Mouse (Mus musculus) kidney, embryonic 14.5 days (tissue): ENCODE measurements around the gene Arhgef11. TPM values are rescaled to one million over a fixed set of nuclear protein-coding genes. Genes with fewer than 3 reads are reported as not detected.

Experiments used
- ATAC-seq: fragments of 200-750 bp; cut with Nextera tagmentation; 2 replicates; pipeline ENCODE4 v1.8.0; 2017; ENCODE audit warnings: moderate number of reproducible peaks, mild to moderate bottlenecking, moderate TSS enrichment, moderate library complexity; ENCODE audit not compliant: low FRiP score, low TSS enrichment
- H3K27ac ChIP-seq: fragments of 300-500 bp; sonication (generic); 2 replicates; pipeline ENCODE4 v1.5.1; 2014; ENCODE audit warnings: low read depth, mild to moderate bottlenecking, low read length, moderate library complexity, mixed read lengths
- H3K27me3 ChIP-seq: fragments of 300-500 bp; sonication (generic); 2 replicates; pipeline ENCODE4 v1.6.1; 2014; ENCODE audit warnings: mild to moderate bottlenecking, low read length; ENCODE audit not compliant: control insufficient read depth, insufficient read depth
- H3K36me3 ChIP-seq: fragments of 300-500 bp; sonication (generic); 2 replicates; pipeline ENCODE4 v1.6.1; 2014; ENCODE audit warnings: low read length, mixed read lengths; ENCODE audit not compliant: control insufficient read depth, insufficient read depth
- H3K4me1 ChIP-seq: fragments of 300-500 bp; sonication (generic); 2 replicates; pipeline ENCODE4 v1.6.1; 2014; ENCODE audit warnings: low read length, mixed read lengths; ENCODE audit not compliant: control insufficient read depth, insufficient read depth
- H3K4me2 ChIP-seq: fragments of 300-500 bp; sonication (generic); replicated peaks from 2 replicates; pipeline ENCODE4 v1.6.1; 2014; ENCODE audit warnings: low read depth, mild to moderate bottlenecking, low read length
- H3K4me3 ChIP-seq: fragments of 300-500 bp; sonication (generic); 2 replicates; pipeline ENCODE4 v1.5.1; 2014; ENCODE audit warnings: mild to moderate bottlenecking, low read length
- H3K9ac ChIP-seq: fragments of 300-500 bp; sonication (generic); 2 replicates; pipeline ENCODE4 v1.6.1; 2014; ENCODE audit warnings: low read depth, mild to moderate bottlenecking, low read length, moderate library complexity
- H3K9me3 ChIP-seq: fragments of 300-500 bp; sonication (generic); 2 replicates; pipeline ENCODE4 v1.6.1; 2016; ENCODE audit warnings: low read length; ENCODE audit not compliant: control insufficient read depth
- WGBS: fragments of 180-500 bp; shearing (Covaris S2); extraction: QIAGEN DNeasy Blood & Tissue Kit; methylation state at CpG from one replicate; pipeline ENCODE4 v1.1.7; 2014; 5-methylcytosine and 5-hydroxymethylcytosine counted together
- polyA plus RNA-seq: library from polyadenylated mRNA; unstranded; fragments of >200 nt; fragmentation: Nextera tagmentation; extraction: Ambion mirVana; gene quantifications from 2 replicates; pipeline ENCODE4 v1.2.1, GENCODE M21; 2014

Arhgef11 gene
- polyA plus RNA-seq, 1 experiment from 2014 or later, result 21.9 TPM

DNA sequence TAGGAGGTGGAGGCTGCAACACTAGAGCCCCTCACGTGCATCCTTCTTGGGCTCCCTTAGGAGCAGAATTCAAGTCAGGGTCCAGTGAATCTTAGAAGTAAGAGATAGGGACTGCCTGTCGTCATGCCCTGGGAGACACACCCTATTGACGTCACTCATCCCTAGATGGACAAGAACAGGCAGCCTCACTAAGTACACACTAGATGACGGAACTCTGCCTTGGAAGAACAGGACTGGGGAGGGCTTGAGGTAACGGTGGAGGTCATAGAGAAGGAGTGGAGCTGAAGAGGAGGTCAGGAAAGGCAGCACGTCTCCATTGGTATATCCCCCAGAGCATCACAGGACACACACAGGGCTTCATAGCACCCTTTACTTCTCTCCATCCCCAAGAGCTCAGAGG is 111.3 kb downstream of the Arhgef11 start:
- no peak overlapping the region for H3K9ac ChIP-seq
- no peaks in the 10 kb centered on the region for H3K4me1 ChIP-seq
- no peak overlapping the region for H3K27ac ChIP-seq
- H3K9me3 ChIP-seq, result no peaks in the 10 kb centered on the region
- no peak overlapping the region for H3K4me2 ChIP-seq
- H3K27me3 ChIP-seq, result no peaks in the 10 kb centered on the region
- H3K4me3 ChIP-seq, result no peak overlapping the region
- 88% methylated on average over 6 of the region's 6 CpGs for WGBS
- ATAC-seq, result no peak
- peaks cover 78% of the 10 kb centered on the region for H3K36me3 ChIP-seq

DNA sequence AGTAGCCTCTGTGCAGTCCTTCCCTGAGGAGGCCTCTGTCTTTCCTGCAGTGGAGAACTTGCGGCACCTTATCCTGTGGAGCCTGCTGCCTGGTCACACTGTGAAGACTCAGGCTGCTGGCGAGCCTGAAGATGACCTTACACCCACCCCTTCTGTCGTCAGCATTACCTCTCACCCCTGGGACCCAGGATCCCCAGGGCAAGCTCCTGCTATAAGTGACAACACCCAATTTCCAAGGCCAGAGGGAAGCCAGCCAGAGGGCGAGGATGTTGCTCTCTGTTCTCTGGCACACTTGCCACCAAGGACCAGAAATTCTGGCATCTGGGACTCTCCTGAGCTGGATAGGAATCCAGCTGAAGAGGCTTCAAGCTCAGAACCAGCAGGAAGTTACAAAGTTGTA is 115.7 kb downstream of the Arhgef11 start:
- no peak overlapping the region for H3K4me2 ChIP-seq
- H3K36me3 ChIP-seq, result peaks cover 79% of the 10 kb centered on the region
- 85% methylated on average over 4 of the region's 4 CpGs for WGBS
- no peaks in the 10 kb centered on the region for H3K9me3 ChIP-seq
- no peak for ATAC-seq
- H3K9ac ChIP-seq, result no peak overlapping the region
- H3K4me3 ChIP-seq, result no peak overlapping the region
- H3K27me3 ChIP-seq, result no peaks in the 10 kb centered on the region
- peaks cover 18% of the 10 kb centered on the region for H3K4me1 ChIP-seq
- no peak overlapping the region for H3K27ac ChIP-seq

DNA sequence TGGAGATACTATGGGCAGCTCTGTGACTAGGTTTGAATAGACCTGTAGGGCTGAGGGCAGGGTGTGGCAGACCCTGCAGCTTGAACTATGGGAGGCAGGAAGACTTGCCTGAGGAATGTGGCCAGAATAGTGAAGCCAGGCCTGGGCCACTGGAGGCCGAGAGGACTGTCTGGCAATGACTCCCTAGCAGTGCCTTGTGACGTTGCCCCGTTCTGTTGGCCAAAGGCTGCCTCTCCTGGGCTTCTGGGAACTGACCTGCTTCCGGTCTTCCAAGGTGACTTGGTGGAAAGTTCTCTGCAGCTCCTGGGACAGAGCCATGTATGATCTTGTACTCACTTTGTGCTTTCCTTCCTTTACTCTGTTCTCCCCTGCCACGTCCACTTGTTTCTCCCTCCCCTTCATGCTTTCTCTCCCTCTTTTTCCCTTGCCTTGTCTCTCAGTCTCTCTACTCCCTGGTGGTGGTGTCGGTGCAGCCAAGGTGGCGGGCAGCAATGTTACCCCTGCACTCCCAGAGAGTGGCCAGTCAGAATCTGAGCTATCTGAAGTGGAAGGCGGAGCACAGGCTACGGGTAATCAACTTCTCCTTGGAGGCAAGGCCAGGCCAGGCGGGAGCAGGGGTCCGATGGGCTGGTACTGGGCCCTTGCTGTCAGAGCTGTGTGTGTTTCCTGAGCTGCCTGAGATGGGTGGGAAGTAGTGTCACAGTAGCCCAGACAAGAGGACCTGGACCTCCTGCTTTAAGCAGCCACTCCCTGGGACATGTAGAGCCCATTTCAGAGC is 116.8 kb downstream of the Arhgef11 start:
- H3K9me3 ChIP-seq, result no peaks in the 10 kb centered on the region
- peaks cover 18% of the 10 kb centered on the region for H3K4me1 ChIP-seq
- no peak overlapping the region for H3K4me2 ChIP-seq
- 63% methylated on average over 11 of the region's 11 CpGs for WGBS
- peak; percentile 29; the same call in 1 of the 2 replicates for ATAC-seq
- peaks cover 73% of the 10 kb centered on the region for H3K36me3 ChIP-seq
- H3K27me3 ChIP-seq, result no peaks in the 10 kb centered on the region
- H3K4me3 ChIP-seq, result no peak overlapping the region
- no peak overlapping the region for H3K9ac ChIP-seq
- no peak overlapping the region for H3K27ac ChIP-seq

DNA sequence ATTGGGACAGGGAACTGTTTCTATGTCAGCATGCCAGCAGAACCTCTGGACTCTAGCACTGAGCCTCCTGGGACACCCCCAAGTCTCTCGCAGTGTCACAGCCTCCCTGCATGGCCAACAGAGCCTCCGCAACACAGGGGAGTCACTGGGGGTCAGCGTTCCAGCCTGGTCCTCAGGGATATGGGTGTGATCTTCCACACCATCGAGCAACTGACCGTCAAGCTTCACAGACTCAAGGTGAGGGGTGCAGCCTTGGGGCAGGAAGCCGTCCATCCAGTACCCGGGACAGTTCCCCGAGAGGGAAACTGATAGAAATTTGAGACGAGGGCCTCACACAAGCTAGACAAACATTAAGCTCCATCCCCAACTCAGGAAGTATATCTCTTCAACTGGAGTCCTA is 118.0 kb downstream of the Arhgef11 start:
- 0 out of 2 replicates have a peak overlapping the region, but pooled peaks have one; percentile 47 for H3K27ac ChIP-seq
- ATAC-seq, result 0 out of 2 replicates have a peak, but pooled peaks have one; percentile 43
- H3K36me3 ChIP-seq, result peaks cover 67% of the 10 kb centered on the region
- H3K27me3 ChIP-seq, result no peaks in the 10 kb centered on the region
- H3K4me3 ChIP-seq, result no peak overlapping the region
- no peak overlapping the region for H3K9ac ChIP-seq
- 16% methylated on average over 9 of the region's 9 CpGs for WGBS
- H3K4me2 ChIP-seq, result no peak overlapping the region
- H3K9me3 ChIP-seq, result no peaks in the 10 kb centered on the region
- peaks cover 18% of the 10 kb centered on the region for H3K4me1 ChIP-seq

DNA sequence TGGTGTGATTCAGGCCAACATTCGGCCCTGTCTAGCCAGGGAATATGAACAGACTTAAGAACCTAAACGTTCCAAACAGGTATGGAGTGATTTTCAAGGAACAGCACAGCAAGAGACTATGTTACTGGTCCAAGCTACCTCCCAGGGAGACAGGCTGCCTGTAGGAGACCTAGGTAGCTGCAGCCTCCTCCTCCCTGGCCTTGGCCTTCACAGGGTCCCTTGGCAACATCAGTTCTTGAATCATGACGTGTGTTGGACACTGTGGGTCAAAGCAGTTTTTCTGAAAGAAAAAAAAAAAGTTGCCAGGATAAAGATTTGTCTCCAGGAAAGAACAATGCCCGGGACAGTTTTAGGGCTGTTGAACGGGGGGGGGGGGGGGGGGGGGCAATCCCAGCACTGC is 121.5 kb downstream of the Arhgef11 start:
- no peak overlapping the region for H3K27ac ChIP-seq
- no peak overlapping the region for H3K4me2 ChIP-seq
- no peaks in the 10 kb centered on the region for H3K27me3 ChIP-seq
- no peak for ATAC-seq
- WGBS, result 84% methylated on average over 5 of the region's 5 CpGs
- H3K4me1 ChIP-seq, result peaks cover 18% of the 10 kb centered on the region
- no peaks in the 10 kb centered on the region for H3K9me3 ChIP-seq
- no peak overlapping the region for H3K4me3 ChIP-seq
- no peak overlapping the region for H3K9ac ChIP-seq
- peaks cover 39% of the 10 kb centered on the region for H3K36me3 ChIP-seq

DNA sequence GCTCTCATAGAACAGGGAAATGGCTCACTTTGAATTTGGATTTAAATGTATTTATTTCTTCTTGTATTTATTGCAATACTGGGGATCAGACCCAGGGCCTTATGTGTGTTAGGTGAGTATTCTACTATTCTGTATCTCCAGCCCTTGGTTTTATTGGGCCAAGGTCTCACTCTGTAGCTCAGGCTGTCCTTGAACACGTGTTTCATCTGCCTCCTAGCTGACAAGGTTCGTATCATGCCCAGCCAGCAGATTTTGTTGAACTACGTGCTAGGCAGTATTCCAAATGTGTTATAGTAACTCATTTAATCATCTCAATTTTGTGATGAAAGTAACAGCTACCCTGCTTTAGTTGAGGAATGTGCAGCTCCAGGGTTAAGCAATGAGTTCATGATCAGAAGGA is 124.7 kb downstream of the Arhgef11 start:
- ATAC-seq, result no peak
- peaks cover 16% of the 10 kb centered on the region for H3K36me3 ChIP-seq
- no peaks in the 10 kb centered on the region for H3K9me3 ChIP-seq
- no peak overlapping the region for H3K4me3 ChIP-seq
- no peak overlapping the region for H3K27ac ChIP-seq
- 73% methylated on average over 3 of the region's 3 CpGs for WGBS
- peaks cover 19% of the 10 kb centered on the region for H3K4me1 ChIP-seq
- no peak overlapping the region for H3K4me2 ChIP-seq
- H3K27me3 ChIP-seq, result no peaks in the 10 kb centered on the region
- H3K9ac ChIP-seq, result no peak overlapping the region

DNA sequence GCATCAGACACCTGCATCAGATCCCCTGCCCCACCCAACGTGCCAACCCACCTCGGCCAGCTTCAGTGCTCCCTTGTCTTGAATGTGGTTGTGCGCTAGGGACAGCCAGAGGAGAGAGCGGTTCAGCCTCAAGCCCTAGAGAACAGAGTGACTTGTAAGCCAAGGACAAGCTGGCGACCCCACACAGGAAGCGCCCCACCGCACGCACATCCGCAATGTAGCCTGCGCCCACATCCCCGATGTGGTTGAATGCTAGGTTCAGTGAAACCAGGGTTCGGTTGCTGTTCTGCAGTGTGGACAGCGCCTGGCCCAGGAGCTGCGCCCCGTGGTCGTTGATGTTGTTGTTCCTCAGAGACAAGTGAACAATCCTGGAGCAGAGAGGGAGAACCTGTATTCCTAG is 125.4 kb downstream of the Arhgef11 start:
- Histone ChIP-seq H3K4me2 (no peak overlapping the region), H3K27me3 (no peaks in the 10 kb centered on the region), H3K27ac (no peak overlapping the region), H3K4me3 (no peak overlapping the region), H3K4me1 (peaks cover 19% of the 10 kb centered on the region), H3K9me3 (no peaks in the 10 kb centered on the region), H3K36me3 (peaks cover 10% of the 10 kb centered on the region), H3K9ac (no peak overlapping the region)
- WGBS, result 87% methylated on average over 16 of the region's 16 CpGs
- no peak for ATAC-seq

DNA sequence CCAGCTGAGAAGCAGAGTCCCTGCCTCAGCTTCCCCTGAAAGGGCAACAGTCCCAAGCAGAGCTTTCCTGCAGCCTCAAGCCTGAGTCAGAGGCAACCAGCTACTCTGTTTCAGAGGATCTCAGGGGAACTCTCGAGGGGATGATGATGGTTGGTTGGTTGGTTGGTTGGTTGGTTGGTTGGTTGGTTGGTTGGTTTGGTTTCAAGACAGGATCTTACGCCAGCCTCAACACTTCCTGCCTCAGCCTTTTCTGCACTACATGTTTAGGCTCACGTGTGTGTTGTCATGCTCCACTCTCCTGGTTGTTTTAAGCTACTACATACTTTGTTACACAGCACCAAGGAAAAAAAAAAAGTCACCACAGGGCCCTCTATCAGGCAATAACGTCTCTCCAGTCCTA is 126.6 kb downstream of the Arhgef11 start:
- H3K4me3 ChIP-seq, result no peak overlapping the region

DNA sequence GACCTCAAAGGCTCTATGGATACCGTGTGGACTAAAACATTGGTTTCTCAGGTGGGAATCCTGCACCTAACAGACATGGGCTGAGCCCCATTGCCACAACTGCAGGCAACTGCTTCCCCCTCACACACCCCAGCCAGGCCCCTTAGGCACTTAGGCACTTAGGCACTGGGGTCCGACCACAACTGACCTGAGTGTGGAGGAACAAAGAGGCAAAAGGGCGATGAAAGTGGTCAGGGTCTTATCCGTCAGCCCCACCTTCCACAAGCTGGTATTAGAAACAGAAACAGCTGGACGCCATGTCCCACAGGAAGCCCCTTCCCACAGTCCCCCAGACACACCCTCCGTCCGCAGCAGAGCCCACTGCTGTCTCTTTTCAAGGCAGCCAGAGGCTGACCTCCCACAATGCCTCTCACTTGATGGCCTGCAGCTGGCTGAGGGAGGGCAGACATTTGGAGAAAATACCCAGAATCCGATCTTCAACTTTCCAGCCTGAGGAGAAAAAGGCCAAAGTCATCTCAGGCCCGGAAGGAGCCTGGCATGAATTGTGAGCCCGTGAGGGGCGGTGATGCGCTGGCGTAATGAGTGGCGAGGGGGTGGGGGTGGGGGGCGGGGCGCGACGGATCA is 127.8 kb downstream of the Arhgef11 start:
- WGBS, result 17% methylated on average over 18 of the region's 18 CpGs
- Histone ChIP-seq H3K9ac (peak overlapping the region; percentile 23; the same call in 1 of the 2 replicates), H3K4me3 (peak overlapping the region; percentile 10; the same call in 1 of the 2 replicates), H3K36me3 (peaks cover 5% of the 10 kb centered on the region; the same call in 1 of the 2 replicates), H3K27me3 (no peaks in the 10 kb centered on the region), H3K27ac (peak overlapping the region; percentile 84), H3K4me2 (peak overlapping the region; percentile 28), H3K9me3 (no peaks in the 10 kb centered on the region), H3K4me1 (peaks cover 28% of the 10 kb centered on the region)
- ATAC-seq, result peak; percentile 73

More for the DNA sequence above, 126.6 kb downstream of the Arhgef11 start:
- 86% methylated on average over 4 of the region's 4 CpGs for WGBS
- no peak overlapping the region for H3K4me2 ChIP-seq
- no peak for ATAC-seq
- peaks cover 4% of the 10 kb centered on the region; the same call in 1 of the 2 replicates for H3K36me3 ChIP-seq
- peaks cover 28% of the 10 kb centered on the region for H3K4me1 ChIP-seq
- no peak overlapping the region for H3K9ac ChIP-seq
- H3K9me3 ChIP-seq, result no peaks in the 10 kb centered on the region
- no peaks in the 10 kb centered on the region for H3K27me3 ChIP-seq
- 0 out of 2 replicates have a peak overlapping the region, but pooled peaks have one; percentile 39 for H3K27ac ChIP-seq
